Mouse (Mus musculus) limb, embryonic 10.5 days (tissue): ENCODE results near the gene Srrm4. TPM values are rescaled to one million over a fixed set of nuclear protein-coding genes. Genes with fewer than 3 reads are reported as not detected.

Experiments
- DNase-seq: peaks from one replicate; pipeline ENCODE4 v3.0.0-alpha.2; 2017; ENCODE audit warnings: low spot score
- H3K27ac ChIP-seq: fragments of 300-500 bp; sonication (generic); 2 replicates; pipeline ENCODE4 v1.5.1; 2016; ENCODE audit warnings: mild to moderate bottlenecking
- H3K27me3 ChIP-seq: fragments of 300-500 bp; sonication (generic); 2 replicates; pipeline ENCODE4 v1.6.1; 2016; ENCODE audit warnings: low read depth, mild to moderate bottlenecking; ENCODE audit not compliant: poor library complexity, severe bottlenecking
- H3K36me3 ChIP-seq: fragments of 300-500 bp; sonication (generic); 2 replicates; pipeline ENCODE4 v1.6.1; 2016; ENCODE audit warnings: mild to moderate bottlenecking, moderate library complexity
- H3K4me1 ChIP-seq: fragments of 300-500 bp; sonication (generic); 2 replicates; pipeline ENCODE4 v1.6.1; 2016
- H3K4me3 ChIP-seq: fragments of 300-500 bp; sonication (generic); 2 replicates; pipeline ENCODE4 v1.5.1; 2016; ENCODE audit warnings: mild to moderate bottlenecking, moderate library complexity
- H3K9me3 ChIP-seq: fragments of 300-500 bp; sonication (generic); replicated peaks from 2 replicates; pipeline ENCODE4 v1.6.1; 2016; ENCODE audit warnings: mild to moderate bottlenecking
- WGBS: fragments of 180-500 bp; shearing (Covaris S2); methylation state at CpG from one replicate; pipeline ENCODE4 v1.1.7; 2016; 5-methylcytosine and 5-hydroxymethylcytosine counted together
- polyA plus RNA-seq: library from polyadenylated mRNA; unstranded; fragments of >200 nt; fragmentation: Nextera tagmentation; extraction: Ambion mirVana; gene quantifications from 2 replicates; pipeline ENCODE4 v1.2.1, GENCODE M21; 2016

Gene Srrm4
- polyA plus RNA-seq, 1 experiment from 2014 or later: not detected

DNA sequence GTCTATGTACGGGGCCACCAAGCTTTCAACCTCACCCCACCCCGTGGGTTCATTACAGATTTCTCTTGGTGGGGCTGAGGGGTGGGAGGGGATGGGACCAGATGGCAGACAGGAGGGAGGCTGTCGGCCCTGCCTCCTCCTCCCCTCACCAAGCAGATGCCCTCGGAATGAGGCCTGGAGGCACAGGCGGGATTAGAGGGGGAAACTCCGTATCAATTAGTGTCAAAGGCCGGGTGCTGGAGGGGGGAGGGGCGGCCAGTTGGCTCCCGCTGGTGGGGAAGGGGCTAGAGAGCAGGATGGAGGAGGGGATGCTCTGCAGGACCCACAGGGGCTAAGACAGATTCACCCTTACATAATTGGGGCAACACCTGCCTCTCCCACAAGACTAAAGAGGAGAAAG lies 22.0 kb downstream of the Srrm4 start:
- whole genome bisulfite sequencing: 4% methylated on average over 9 of the region's 9 CpGs
- H3K4me3 ChIP-seq: no peak overlapping the region
- peak; percentile 56 for DNase-seq
- no peaks in the 10 kb centered on the region for H3K9me3 ChIP-seq
- H3K27ac ChIP-seq: peak overlapping the region; percentile 34; the same call in 1 of the 2 replicates
- no peaks in the 10 kb centered on the region for H3K27me3 ChIP-seq
- peaks cover 34% of the 10 kb centered on the region for H3K4me1 ChIP-seq
- H3K36me3 ChIP-seq: no peaks in the 10 kb centered on the region

GRCm38 (mm10) chr5:116568050-116568449 lies 23.6 kb downstream of the Srrm4 start:
- Histone ChIP-seq H3K9me3 (no peaks in the 10 kb centered on the region), H3K4me1 (peaks cover 32% of the 10 kb centered on the region), H3K27me3 (no peaks in the 10 kb centered on the region), H3K27ac (no peak overlapping the region), H3K36me3 (no peaks in the 10 kb centered on the region), H3K4me3 (no peak overlapping the region)
- no peak for DNase-seq
- WGBS: 82% methylated on average over 2 of the region's 2 CpGs

GRCm38 (mm10) chr5:116567298-116567697 lies 24.3 kb downstream of the Srrm4 start:
- no peak overlapping the region for H3K27ac ChIP-seq
- 96% methylated on average over 8 of the region's 8 CpGs for WGBS

DNA sequence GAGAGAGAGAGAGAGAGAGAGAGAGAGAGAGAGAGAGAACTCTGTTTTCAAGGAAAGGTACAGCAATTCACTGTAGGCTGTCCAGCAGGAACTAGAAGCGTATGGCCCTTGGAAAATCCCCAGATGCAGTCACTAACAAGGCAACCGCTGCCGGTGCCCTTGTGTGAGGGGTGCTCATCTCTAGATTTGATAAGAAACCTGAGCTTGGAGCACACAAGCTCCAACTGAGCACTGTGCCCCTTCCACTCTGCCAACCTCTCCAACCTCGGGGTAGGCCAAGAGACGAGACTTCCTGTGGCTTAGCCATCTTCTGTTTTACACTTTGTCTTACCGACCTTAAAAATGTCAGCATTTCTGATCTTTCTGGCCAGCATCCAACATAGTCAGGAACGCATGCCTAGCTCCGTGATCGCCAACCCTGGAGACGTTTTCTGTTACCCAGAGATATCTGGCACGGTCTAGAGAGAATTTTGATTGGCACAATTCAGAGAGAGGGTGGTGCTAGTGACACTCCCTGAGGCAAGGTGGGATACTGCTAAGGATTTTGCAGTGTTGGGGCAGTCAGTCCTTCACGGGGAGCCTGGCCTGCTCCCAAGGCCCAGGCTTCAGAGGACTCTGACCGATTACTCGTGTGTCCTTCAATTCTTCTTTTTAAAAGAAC lies 25.1 kb downstream of the Srrm4 start:
- H3K9me3 ChIP-seq: no peaks in the 10 kb centered on the region
- DNase-seq: no peak
- H3K36me3 ChIP-seq: no peaks in the 10 kb centered on the region
- no peaks in the 10 kb centered on the region for H3K27me3 ChIP-seq
- 87% methylated on average over 14 of the region's 14 CpGs for WGBS
- no peak overlapping the region for H3K27ac ChIP-seq
- H3K4me3 ChIP-seq: no peak overlapping the region
- peaks cover 26% of the 10 kb centered on the region for H3K4me1 ChIP-seq

More at GRCm38 (mm10) chr5:116567298-116567697, 24.3 kb downstream of the Srrm4 start:
- Histone ChIP-seq H3K4me3 (no peak overlapping the region), H3K36me3 (no peaks in the 10 kb centered on the region), H3K9me3 (no peaks in the 10 kb centered on the region), H3K4me1 (peaks cover 32% of the 10 kb centered on the region), H3K27me3 (no peaks in the 10 kb centered on the region)
- no peak for DNase-seq

GRCm38 (mm10) chr5:116565573-116565972 lies 26.0 kb downstream of the Srrm4 start:
- no peaks in the 10 kb centered on the region for H3K27me3 ChIP-seq
- H3K4me3 ChIP-seq: no peak overlapping the region
- 91% methylated on average over 9 of the region's 9 CpGs for WGBS
- no peaks in the 10 kb centered on the region for H3K9me3 ChIP-seq
- no peaks in the 10 kb centered on the region for H3K36me3 ChIP-seq
- no peak for DNase-seq
- H3K4me1 ChIP-seq: peaks cover 17% of the 10 kb centered on the region
- H3K27ac ChIP-seq: no peak overlapping the region

DNA sequence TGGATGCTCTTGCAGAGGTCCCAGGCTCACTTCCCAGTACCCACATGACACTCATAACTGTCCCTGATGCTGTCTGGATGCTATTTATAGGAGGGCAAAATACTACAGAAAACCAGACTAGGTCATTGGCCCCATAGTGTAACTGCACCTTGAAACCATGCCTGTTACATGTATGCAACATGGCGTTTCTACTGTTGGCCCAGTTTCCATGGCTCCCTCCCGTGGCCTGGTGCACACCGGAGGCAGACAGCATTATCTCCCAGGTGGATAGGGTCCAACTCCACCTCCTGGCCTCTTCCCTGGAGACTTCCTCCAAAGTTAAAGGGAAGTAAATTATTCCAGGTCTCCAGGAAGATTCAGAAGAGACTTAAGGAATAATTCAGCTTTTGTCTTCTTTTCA lies 27.2 kb downstream of the Srrm4 start:
- DNase-seq: no peak
- H3K27ac ChIP-seq: no peak overlapping the region
- 84% methylated on average over 3 of the region's 3 CpGs for WGBS
- H3K9me3 ChIP-seq: no peaks in the 10 kb centered on the region
- no peak overlapping the region for H3K4me3 ChIP-seq
- H3K36me3 ChIP-seq: no peaks in the 10 kb centered on the region
- peaks cover 8% of the 10 kb centered on the region for H3K4me1 ChIP-seq
- no peaks in the 10 kb centered on the region for H3K27me3 ChIP-seq

DNA sequence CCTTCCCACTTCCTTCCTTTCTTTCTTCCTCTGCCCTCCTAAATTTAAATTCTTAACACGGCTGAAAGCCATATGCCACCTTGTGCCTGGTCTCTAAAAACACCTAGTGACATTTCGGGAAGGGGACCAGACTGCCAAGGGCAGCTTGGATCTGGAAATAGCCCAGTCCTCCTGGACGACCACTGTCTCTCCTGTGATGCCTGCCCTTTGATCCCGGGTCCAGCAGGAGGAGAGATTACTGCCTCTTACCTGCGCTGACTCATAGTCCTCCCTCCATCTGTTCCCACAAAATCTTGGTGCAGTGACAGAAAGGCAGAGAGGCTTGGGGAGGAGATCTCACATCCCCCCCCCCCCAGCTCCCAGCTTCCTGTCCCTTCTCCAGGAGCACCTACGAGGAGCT lies 27.9 kb downstream of the Srrm4 start:
- 58% methylated on average over 6 of the region's 6 CpGs for WGBS
- peaks cover 1% of the 10 kb centered on the region for H3K4me1 ChIP-seq
- no peak overlapping the region for H3K27ac ChIP-seq
- no peak overlapping the region for H3K4me3 ChIP-seq
- H3K27me3 ChIP-seq: no peaks in the 10 kb centered on the region
- H3K9me3 ChIP-seq: no peaks in the 10 kb centered on the region
- no peak for DNase-seq
- no peaks in the 10 kb centered on the region for H3K36me3 ChIP-seq

DNA sequence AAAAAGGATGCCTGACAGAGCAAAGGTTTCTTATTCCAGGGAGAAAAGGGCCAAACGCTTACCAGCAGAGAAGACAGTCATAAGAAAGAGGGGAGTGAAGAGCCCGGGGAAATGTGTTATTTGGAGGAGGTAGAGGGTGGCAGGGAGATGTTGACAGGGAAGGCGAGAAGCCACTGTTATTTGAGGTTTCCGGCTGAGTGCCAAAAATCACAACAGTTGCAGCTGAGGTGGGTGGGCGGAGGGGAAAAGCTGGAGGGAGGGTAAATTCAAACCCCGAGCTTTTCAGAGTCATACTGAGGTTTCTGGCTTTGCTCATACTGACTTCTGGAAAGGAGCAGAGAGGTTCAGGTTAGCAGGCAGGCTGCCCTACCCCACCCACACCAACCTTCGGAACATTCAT lies 32.5 kb downstream of the Srrm4 start:
- Histone ChIP-seq H3K9me3 (no peaks in the 10 kb centered on the region), H3K27ac (no peak overlapping the region), H3K36me3 (no peaks in the 10 kb centered on the region), H3K27me3 (no peaks in the 10 kb centered on the region), H3K4me3 (no peak overlapping the region), H3K4me1 (no peaks in the 10 kb centered on the region)
- WGBS: 63% methylated on average over 7 of the region's 7 CpGs
- DNase-seq: no peak

DNA sequence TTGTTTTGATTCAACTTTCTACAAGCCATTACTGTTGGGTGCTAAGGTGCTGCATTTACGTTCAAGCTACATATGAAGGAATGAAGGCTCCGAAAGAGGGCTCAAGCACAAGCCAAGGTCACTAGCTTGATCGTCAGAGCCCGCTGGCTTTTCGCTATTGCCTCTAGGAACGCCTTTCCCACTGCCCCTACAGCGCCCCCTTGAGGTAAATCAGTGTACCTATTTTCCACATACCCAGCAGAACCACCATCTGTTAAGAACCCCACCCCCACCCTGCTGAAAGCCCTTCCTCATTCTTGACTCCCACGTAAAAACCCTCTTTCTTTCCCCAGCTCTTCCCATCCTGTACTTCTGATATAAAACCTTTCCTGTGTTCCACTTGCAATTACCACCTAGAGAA lies 35.0 kb downstream of the Srrm4 start:
- H3K36me3 ChIP-seq: no peaks in the 10 kb centered on the region
- no peak overlapping the region for H3K4me3 ChIP-seq
- no peaks in the 10 kb centered on the region for H3K9me3 ChIP-seq
- no peak for DNase-seq
- no peaks in the 10 kb centered on the region for H3K4me1 ChIP-seq
- 43% methylated on average over 8 of the region's 8 CpGs for WGBS
- no peak overlapping the region for H3K27ac ChIP-seq
- no peaks in the 10 kb centered on the region for H3K27me3 ChIP-seq

- no peak overlapping the region for H3K4me3 ChIP-seq
- DNase-seq: peak; percentile 59
- H3K4me1 ChIP-seq: no peaks in the 10 kb centered on the region
- H3K36me3 ChIP-seq: no peaks in the 10 kb centered on the region
- 16% methylated on average over 5 of the region's 5 CpGs for whole genome bisulfite sequencing
- H3K27ac ChIP-seq: no peak overlapping the region
- H3K9me3 ChIP-seq: no peaks in the 10 kb centered on the region
- H3K27me3 ChIP-seq: no peaks in the 10 kb centered on the region
Measured at GRCm38 (mm10) chr5:116553868-116554267, 37.7 kb downstream of the Srrm4 start.

DNA sequence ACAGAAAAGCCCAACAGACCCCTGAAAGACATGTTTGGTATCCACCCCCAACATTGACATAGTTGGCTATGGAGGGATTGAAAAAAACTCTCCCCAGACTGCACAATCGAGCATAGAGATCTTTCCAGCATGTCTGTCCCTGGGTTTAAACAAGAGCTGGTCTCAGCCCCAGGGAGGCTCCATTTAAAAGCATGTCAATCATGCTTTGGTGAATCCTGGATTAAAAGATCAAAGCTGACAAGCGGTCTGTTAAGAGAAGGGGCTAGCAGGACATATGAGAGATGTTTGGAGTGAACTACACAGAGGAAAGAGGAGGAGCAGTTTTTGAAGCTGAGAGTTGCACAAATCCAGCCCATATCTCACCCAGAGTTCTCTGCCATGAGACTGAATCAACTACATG lies 38.5 kb downstream of the Srrm4 start:
- 65% methylated on average over 2 of the region's 2 CpGs for WGBS
- Histone ChIP-seq H3K9me3 (no peaks in the 10 kb centered on the region), H3K4me3 (no peak overlapping the region), H3K27ac (no peak overlapping the region), H3K27me3 (no peaks in the 10 kb centered on the region), H3K36me3 (no peaks in the 10 kb centered on the region), H3K4me1 (no peaks in the 10 kb centered on the region)
- no peak for DNase-seq

GRCm38 (mm10) chr5:116552584-116552983 lies 39.0 kb downstream of the Srrm4 start:
- H3K27me3 ChIP-seq: no peaks in the 10 kb centered on the region
- H3K9me3 ChIP-seq: no peaks in the 10 kb centered on the region
- no peak overlapping the region for H3K4me3 ChIP-seq
- no peak for DNase-seq
- H3K36me3 ChIP-seq: no peaks in the 10 kb centered on the region
- no peaks in the 10 kb centered on the region for H3K4me1 ChIP-seq
- no peak overlapping the region for H3K27ac ChIP-seq

GRCm38 (mm10) chr5:116545746-116546145 lies 45.9 kb downstream of the Srrm4 start:
- H3K27me3 ChIP-seq: no peaks in the 10 kb centered on the region
- H3K27ac ChIP-seq: no peak overlapping the region
- H3K4me3 ChIP-seq: no peak overlapping the region
- H3K9me3 ChIP-seq: no peaks in the 10 kb centered on the region
- H3K4me1 ChIP-seq: no peaks in the 10 kb centered on the region
- no peaks in the 10 kb centered on the region for H3K36me3 ChIP-seq
- 40% methylated on average over 11 of the region's 11 CpGs for WGBS
- peak; percentile 70 for DNase-seq

- no peaks in the 10 kb centered on the region for H3K36me3 ChIP-seq
- H3K4me1 ChIP-seq: no peaks in the 10 kb centered on the region
- WGBS: 60% methylated on average over 7 of the region's 7 CpGs
- no peaks in the 10 kb centered on the region for H3K9me3 ChIP-seq
- no peak overlapping the region for H3K27ac ChIP-seq
- DNase-seq: no peak
- H3K27me3 ChIP-seq: no peaks in the 10 kb centered on the region
- no peak overlapping the region for H3K4me3 ChIP-seq
Measured at GRCm38 (mm10) chr5:116542317-116542716, 49.3 kb downstream of the Srrm4 start.
